Mouse (Mus musculus) spleen, adult 18-20 months (tissue): Measurements from ENCODE around the gene Cdh5.
"Not testable (repeated sequence)": the region's sequence is repeated elsewhere in the genome, so short reads cannot be mapped to it uniquely, and the experiment has no call there.

Experiments used
- DNase-seq, 2 experiments: peaks; one replicate each; pipeline ENCODE4 v3.0.0; 2022; ENCODE audit warnings: mixed read lengths in 2 of 2

The Cdh5 gene

GRCm38 (mm10) chr8:104093336-104093735 is 8.1 kb upstream of the Cdh5 start:
- no peak for DNase-seq

DNA sequence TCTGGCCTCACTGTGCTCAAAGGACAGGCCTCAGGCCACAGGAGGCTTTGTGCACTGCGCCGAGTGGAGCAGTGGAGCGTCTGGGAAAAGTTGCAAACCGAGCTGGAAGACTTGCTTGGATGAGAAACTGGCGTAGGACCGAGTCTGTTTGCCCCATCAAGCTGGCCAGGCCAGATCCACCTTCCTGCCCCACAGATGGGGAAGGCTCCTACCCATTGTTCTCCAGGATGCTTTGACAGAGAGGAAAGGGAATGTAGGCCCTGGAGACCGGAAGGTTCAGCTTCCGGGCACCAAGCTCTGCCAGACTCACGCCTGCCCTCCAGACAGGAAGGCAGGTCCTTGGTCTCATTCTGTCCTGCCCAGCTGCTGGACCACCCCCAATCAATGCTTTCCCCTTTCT is 5.8 kb upstream of the Cdh5 start:
- DNase-seq = no peak

GRCm38 (mm10) chr8:104096644-104097043 is 4.8 kb upstream of the Cdh5 start:
- DNase-seq = no peak

DNA sequence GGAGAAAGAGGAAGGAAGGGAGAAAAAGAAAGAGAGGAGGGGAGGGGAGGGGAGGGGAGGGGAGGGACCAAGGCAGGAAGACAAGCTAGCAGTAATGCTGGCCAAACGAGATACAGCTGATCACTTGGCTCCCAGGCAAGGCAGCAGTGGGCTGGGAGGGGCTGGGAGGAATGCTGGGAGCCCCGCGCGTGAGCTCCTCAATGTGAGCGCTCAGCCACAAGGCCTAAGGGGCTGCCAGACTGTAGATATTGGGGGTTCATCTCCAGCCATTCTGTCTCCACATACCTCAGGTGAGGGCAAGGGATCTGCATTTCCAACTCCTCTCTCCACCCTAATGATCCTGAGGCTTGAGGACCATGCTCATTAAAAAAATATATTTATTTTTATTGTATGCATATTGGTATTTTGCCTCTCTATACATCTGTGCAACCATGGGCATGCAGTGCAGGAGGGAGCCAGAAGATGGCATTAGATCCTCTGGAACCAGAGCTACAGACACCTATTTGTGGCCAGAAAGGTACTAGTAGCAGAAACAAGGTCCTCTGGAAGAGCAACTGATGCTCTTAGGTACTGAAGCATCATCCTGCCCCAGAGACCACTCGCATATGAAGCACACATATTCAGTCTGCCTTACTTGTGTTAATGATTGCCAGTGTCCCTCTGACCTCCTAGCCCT is 2.6 kb upstream of the Cdh5 start:
- DNase-seq = peak; percentile 39 to 78

- DNase-seq = peak; percentile 44 to 58
These were observed 1.9 kb upstream of the Cdh5 start for GRCm38 (mm10) chr8:104099347-104100099.

DNA sequence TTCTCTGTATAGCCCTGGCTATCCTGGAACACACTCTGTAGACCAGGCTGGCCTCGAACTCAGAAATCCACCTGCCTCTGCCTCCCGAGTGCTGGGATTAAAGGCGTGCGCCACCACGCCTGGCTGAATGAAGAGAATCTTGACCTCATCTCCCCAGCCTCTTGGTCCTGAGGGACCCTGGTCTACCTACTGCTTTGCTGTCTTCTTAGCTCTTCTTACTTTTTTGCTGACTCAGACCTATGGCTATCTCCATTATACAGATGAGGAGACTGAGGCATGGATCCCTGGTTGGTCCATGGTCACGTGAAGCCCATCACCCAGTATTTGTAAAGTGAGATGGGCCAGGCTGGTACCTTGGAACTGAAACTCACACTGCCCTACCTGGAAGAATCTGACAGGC is 701 bp upstream of the Cdh5 start:
- not testable (repeated sequence) for DNase-seq

DNA sequence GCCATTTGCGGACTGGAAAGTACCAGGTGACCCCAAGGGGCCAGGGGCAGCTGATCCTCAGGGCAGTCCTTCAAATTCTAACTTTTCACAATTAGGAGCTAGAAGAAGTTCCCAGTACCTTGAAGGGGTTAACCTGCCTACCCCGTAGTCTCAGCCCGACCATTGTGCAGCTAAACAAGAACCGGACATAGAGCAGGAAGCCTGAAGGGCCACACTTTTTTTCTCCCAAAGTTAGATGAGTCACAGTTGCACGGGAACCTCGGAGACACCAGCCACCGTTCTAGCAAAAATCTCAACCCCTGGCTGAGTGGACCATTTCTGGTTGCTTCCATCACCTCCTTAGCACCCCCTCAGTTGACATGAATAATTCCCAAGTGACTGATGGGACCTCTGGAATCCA is 2.0 kb downstream of the Cdh5 start:
- DNase-seq = no peak

GRCm38 (mm10) chr8:104105768-104106167 is 4.3 kb downstream of the Cdh5 start:
- DNase-seq = no peak

GRCm38 (mm10) chr8:104106276-104106946 is 5.0 kb downstream of the Cdh5 start:
- DNase-seq = no peak

- DNase-seq = no peak
These were observed 5.7 kb downstream of the Cdh5 start for GRCm38 (mm10) chr8:104107111-104107510.

- DNase-seq = no peak
These were observed 6.6 kb downstream of the Cdh5 start for GRCm38 (mm10) chr8:104108048-104108447.

DNA sequence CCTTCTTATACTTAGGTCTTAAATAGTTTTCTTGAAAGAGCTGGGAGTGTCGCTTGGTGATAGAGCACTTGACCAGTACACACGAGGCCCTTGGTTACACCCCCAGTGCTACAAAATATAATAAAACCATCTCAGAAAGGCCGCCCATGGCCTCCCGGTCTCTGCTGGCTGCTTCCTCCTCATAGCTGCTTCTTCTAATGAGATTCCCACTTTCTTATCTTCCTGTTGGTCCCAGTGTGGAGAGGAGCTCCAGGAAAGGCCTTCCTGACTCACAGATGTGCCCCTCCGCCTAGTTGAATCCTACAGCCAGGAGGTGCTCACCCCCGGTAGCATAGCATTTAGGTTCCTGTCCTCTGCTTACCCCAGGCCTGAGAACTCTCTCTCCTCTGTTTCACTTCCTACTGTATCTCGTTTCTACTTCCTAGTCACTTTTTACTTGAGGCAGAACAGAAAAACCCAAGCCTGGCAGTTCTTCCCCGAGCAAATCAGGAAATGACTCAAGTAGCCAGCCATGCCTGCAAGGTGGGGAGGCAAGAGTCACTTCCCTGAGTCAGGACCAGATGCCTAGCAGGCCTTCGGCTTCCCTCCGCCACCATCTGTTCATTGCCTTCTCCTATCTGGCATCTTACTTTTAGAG is 9.2 kb downstream of the Cdh5 start:
- peak; percentile 51 to 53 for DNase-seq

DNA sequence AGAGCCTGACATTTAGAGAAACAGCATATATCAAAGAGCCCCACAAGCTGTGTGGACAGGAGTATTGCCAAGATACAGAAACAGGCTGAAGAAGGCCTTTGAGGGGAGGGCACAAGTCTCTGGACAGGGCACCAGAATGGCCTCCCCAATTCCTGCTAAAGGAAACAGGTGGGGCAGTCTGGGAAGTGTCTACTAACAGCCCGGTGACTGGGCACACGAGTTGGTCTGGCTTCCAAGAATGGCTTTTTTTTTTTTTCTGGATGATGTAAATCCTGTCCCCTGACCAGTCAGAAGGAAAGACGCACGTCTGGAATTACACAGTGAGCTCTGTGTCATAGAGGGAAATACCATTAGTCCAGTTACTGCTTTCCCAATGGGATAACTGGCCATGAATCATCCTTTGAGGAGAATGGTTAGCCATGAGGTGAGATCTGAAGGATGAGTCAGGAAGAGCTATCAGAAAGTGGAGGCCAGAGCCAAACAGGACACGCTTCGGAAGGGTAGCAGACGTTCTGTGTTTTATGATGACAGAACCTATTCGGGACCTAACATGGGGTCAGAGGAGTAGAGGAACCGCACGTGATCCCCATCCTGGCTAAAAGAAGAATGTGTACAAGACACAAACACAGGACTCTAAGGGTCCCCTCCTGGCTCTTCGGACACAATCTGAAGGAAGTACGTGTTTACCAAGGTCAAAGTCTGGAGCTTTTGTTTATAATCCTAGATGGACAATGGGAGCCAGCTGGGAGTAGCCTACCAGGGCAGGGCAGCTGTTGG is 20.4 kb downstream of the Cdh5 start:
- no peak for DNase-seq

DNA sequence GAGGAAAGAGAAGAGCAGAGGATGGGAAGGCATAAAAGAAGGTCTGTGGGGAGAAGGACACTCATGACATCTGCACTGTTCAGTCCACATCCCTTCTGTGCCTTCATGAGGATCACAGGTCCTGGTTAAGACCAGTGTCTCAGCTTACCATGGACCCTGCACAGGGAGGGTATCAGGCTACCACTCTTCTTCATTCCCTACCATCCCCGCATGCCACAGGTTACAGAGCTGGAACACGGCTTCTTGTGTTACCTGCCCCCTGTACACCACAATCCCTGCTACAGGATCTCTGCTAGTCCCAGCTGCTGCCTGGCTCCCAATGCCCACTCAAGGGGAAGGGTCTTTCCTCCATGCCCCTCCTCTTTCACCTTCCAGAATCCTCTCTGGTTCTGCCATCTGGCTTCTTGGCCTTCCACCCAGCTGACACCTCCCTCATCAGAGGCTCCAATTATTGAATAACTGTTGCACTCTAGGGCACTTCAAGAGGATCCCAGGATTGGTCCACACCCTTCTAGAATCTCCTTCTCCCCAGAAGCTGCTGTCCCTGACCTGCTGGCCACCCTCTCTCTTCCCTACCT is 21.7 kb downstream of the Cdh5 start:
- DNase-seq = no peak

- DNase-seq = no peak
These were observed 23.1 kb downstream of the Cdh5 start for GRCm38 (mm10) chr8:104124534-104124933.

GRCm38 (mm10) chr8:104127160-104127883 is 25.9 kb downstream of the Cdh5 start:
- peak; percentile 28 to 30 for DNase-seq

- DNase-seq = no peak
These were observed 29.5 kb downstream of the Cdh5 start for GRCm38 (mm10) chr8:104130916-104131315.

DNA sequence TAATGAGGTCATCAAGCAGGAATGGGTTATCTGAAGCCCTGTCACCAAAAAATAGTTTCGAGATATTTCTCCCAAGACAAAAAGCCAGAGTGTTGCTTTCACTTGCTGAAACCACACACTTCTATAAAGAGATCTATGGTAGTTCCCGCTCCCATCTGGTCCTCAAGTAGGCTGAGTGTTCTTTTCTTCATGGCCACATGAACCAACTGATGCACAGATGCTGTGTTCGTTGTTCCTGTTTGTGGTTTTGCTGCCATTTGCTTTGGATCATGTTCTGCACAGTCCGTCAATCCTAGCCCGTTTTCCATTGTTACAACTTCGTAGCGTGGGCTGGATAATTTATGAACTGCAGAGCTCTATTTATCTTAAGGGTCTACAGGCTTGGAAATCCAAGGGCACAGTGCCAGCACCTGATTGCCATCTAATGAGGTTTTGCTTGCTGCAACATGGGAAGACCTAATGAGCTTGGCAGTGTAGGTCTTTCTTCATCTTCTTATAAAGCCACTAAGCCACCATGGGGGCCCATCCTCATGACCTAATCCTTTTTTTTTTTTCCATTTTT is 30.1 kb downstream of the Cdh5 start:
- DNase-seq = no peak

- DNase-seq = peak in 1 of 2 experiments; percentile 0
These were observed 33.1 kb downstream of the Cdh5 start for GRCm38 (mm10) chr8:104134521-104134920.

- no peak for DNase-seq
These were observed 34.9 kb downstream of the Cdh5 start for GRCm38 (mm10) chr8:104136277-104136676.

- DNase-seq = no peak
These were observed 36.2 kb downstream of the Cdh5 start for GRCm38 (mm10) chr8:104137636-104138035.
